Mouse (Mus musculus) limb, embryonic 14.5 days (tissue): ENCODE results near the gene Adamtsl1. TPM values are rescaled to one million over a fixed set of nuclear protein-coding genes. Genes with fewer than 3 reads are reported as not detected.
A peak's percentile ranks its signal among the peaks of the same experiment; 100 is the strongest.

Experiments
- ATAC-seq: fragments of 200-750 bp; cut with Nextera tagmentation; 2 replicates; pipeline ENCODE4 v1.8.0; 2017; ENCODE audit warnings: low read depth, moderate number of reproducible peaks, moderate TSS enrichment; ENCODE audit not compliant: low FRiP score
- DNase-seq: peaks from one replicate; pipeline ENCODE4 v3.0.0-alpha.2; 2015; ENCODE audit warnings: low spot score
- H3K27ac ChIP-seq: fragments of 300-500 bp; sonication (generic); replicated peaks from 2 replicates; pipeline ENCODE4 v1.5.1; 2014; ENCODE audit warnings: low read depth, mild to moderate bottlenecking, low read length, moderate library complexity, mixed read lengths
- H3K27me3 ChIP-seq: fragments of 300-500 bp; sonication (generic); 2 replicates; pipeline ENCODE4 v1.6.1; 2014; ENCODE audit warnings: low read length, mixed read lengths; ENCODE audit not compliant: control insufficient read depth, insufficient read depth
- H3K36me3 ChIP-seq: fragments of 300-500 bp; sonication (generic); 2 replicates; pipeline ENCODE4 v1.6.1; 2014; ENCODE audit warnings: mild to moderate bottlenecking, low read length, moderate library complexity, mixed read lengths; ENCODE audit not compliant: control insufficient read depth, insufficient read depth
- H3K4me1 ChIP-seq: fragments of 300-500 bp; sonication (generic); 2 replicates; pipeline ENCODE4 v1.6.1; 2014; ENCODE audit warnings: antibody characterized with exemption, low read length, mixed read lengths; ENCODE audit not compliant: control insufficient read depth, insufficient read depth
- H3K4me2 ChIP-seq: fragments of 300-500 bp; sonication (generic); replicated peaks from 2 replicates; pipeline ENCODE4 v1.6.1; 2014; ENCODE audit warnings: low read depth, mild to moderate bottlenecking, low read length, moderate library complexity; ENCODE audit not compliant: severe bottlenecking
- H3K4me3 ChIP-seq: fragments of 300-500 bp; sonication (generic); replicated peaks from 2 replicates; pipeline ENCODE4 v1.5.1; 2014; ENCODE audit warnings: low read length
- H3K9ac ChIP-seq: fragments of 300-500 bp; sonication (generic); 2 replicates; pipeline ENCODE4 v1.6.1; 2014; ENCODE audit warnings: mild to moderate bottlenecking, low read depth, low read length, moderate library complexity; ENCODE audit not compliant: severe bottlenecking
- H3K9me3 ChIP-seq: fragments of 300-500 bp; sonication (generic); 2 replicates; pipeline ENCODE4 v1.6.1; 2016; ENCODE audit warnings: low read length; ENCODE audit not compliant: control insufficient read depth
- POLR2A ChIP-seq: fragments of 200-500 bp; IDR thresholded peaks from 2 replicates; pipeline ENCODE4 v1.8.0; 2012; ENCODE audit warnings: inconsistent platforms, mild to moderate bottlenecking, moderate library complexity, borderline replicate concordance; ENCODE audit not compliant: insufficient read depth, insufficient read length; ENCODE audit errors: extremely low read depth
- WGBS: fragments of 180-500 bp; shearing (Covaris S2); extraction: QIAGEN DNeasy Blood & Tissue Kit; methylation state at CpG from one replicate; pipeline ENCODE4 v1.1.7; 2014; 5-methylcytosine and 5-hydroxymethylcytosine counted together
- polyA plus RNA-seq, 2 experiments: library from polyadenylated mRNA; depleted of rRNA in 1 of 2; stranded (reverse) in 1 of 2; unstranded in 1 of 2; fragments of >200 nt; fragmentation: Nextera tagmentation in 1 of 2; extraction: Ambion mirVana in 1 of 2; gene quantifications; 2 replicates each; pipeline versions ENCODE4 v1.2.1 to v1.2.3; 2012 to 2014

Gene Adamtsl1
- polyA plus RNA-seq, 2 experiments, result 22.9 to 47.5 TPM

GRCm38 (mm10) chr4:86077854-86078253, 563.9 kb downstream of the Adamtsl1 start:
- ATAC-seq, result no peak
- Histone ChIP-seq H3K36me3 (no peaks in the 10 kb centered on the region), H3K4me2 (no peak overlapping the region), H3K4me3 (no peak overlapping the region), H3K27ac (no peak overlapping the region), H3K9ac (no peak overlapping the region), H3K27me3 (no peaks in the 10 kb centered on the region), H3K9me3 (no peaks in the 10 kb centered on the region), H3K4me1 (peaks cover 13% of the 10 kb centered on the region; the same call in 1 of the 2 replicates)
- 70% methylated on average over 3 of the region's 3 CpGs for WGBS
- no peak for TF ChIP-seq POLR2A
- DNase-seq, result no peak

GRCm38 (mm10) chr4:86087508-86087907, 573.5 kb downstream of the Adamtsl1 start:
- no peak overlapping the region for H3K4me2 ChIP-seq
- no peaks in the 10 kb centered on the region for H3K4me1 ChIP-seq
- no peaks in the 10 kb centered on the region for H3K27me3 ChIP-seq
- no peak overlapping the region for H3K9ac ChIP-seq
- ATAC-seq (no peak), DNase-seq (no peak)
- H3K36me3 ChIP-seq, result no peaks in the 10 kb centered on the region
- no peaks in the 10 kb centered on the region for H3K9me3 ChIP-seq
- 85% methylated on average over 5 of the region's 5 CpGs for WGBS
- no peak for TF ChIP-seq POLR2A
- no peak overlapping the region for H3K27ac ChIP-seq
- H3K4me3 ChIP-seq, result no peak overlapping the region

GRCm38 (mm10) chr4:86103207-86103606, 589.2 kb downstream of the Adamtsl1 start:
- no peak for ATAC-seq
- 68% methylated on average over 1 of the region's 1 CpGs for WGBS

GRCm38 (mm10) chr4:86108325-86108724, 594.4 kb downstream of the Adamtsl1 start:
- 84% methylated on average over 4 of the region's 4 CpGs for WGBS
- Histone ChIP-seq H3K27ac (no peak overlapping the region), H3K9me3 (no peaks in the 10 kb centered on the region), H3K4me3 (no peak overlapping the region), H3K4me2 (no peak overlapping the region), H3K27me3 (no peaks in the 10 kb centered on the region), H3K36me3 (peaks cover 5% of the 10 kb centered on the region; the same call in 1 of the 2 replicates), H3K9ac (no peak overlapping the region), H3K4me1 (no peaks in the 10 kb centered on the region)
- ATAC-seq, result no peak
- DNase-seq, result no peak
- no peak for TF ChIP-seq POLR2A

More at GRCm38 (mm10) chr4:86103207-86103606, 589.2 kb downstream of the Adamtsl1 start:
- Histone ChIP-seq H3K27me3 (no peaks in the 10 kb centered on the region), H3K9me3 (no peaks in the 10 kb centered on the region), H3K4me1 (no peaks in the 10 kb centered on the region), H3K36me3 (no peaks in the 10 kb centered on the region), H3K27ac (no peak overlapping the region), H3K4me3 (no peak overlapping the region), H3K4me2 (no peak overlapping the region), H3K9ac (no peak overlapping the region)
- no peak for DNase-seq
- no peak for TF ChIP-seq POLR2A

GRCm38 (mm10) chr4:86119067-86119466, 605.1 kb downstream of the Adamtsl1 start:
- Histone ChIP-seq H3K9me3 (no peaks in the 10 kb centered on the region), H3K36me3 (no peaks in the 10 kb centered on the region), H3K4me1 (peaks cover 15% of the 10 kb centered on the region; the same call in 1 of the 2 replicates), H3K27me3 (no peaks in the 10 kb centered on the region), H3K9ac (no peak overlapping the region), H3K4me3 (no peak overlapping the region), H3K27ac (no peak overlapping the region), H3K4me2 (no peak overlapping the region)
- DNase-seq (peak; percentile 26), ATAC-seq (peak; percentile 55; the same call in 1 of the 2 replicates)
- no peak for TF ChIP-seq POLR2A
- 13% methylated on average over 2 of the region's 2 CpGs for WGBS

- Histone ChIP-seq H3K9ac (no peak overlapping the region), H3K4me2 (no peak overlapping the region), H3K27me3 (no peaks in the 10 kb centered on the region), H3K27ac (no peak overlapping the region), H3K4me3 (no peak overlapping the region), H3K4me1 (peaks cover 20% of the 10 kb centered on the region), H3K36me3 (no peaks in the 10 kb centered on the region), H3K9me3 (no peaks in the 10 kb centered on the region)
- ATAC-seq (no peak), DNase-seq (no peak)
- 23% methylated on average over 5 of the region's 5 CpGs for WGBS
- no peak for TF ChIP-seq POLR2A
These were observed 608.5 kb downstream of the Adamtsl1 start for GRCm38 (mm10) chr4:86122431-86122830.
